Mouse (Mus musculus) forebrain, embryonic 11.5 days (tissue): Measurements from ENCODE around the gene Mmp24. TPM values are rescaled to one million over a fixed set of nuclear protein-coding genes. Genes with fewer than 3 reads are reported as not detected.
"Not testable (repeated sequence)": the region's sequence is repeated elsewhere in the genome, so short reads cannot be mapped to it uniquely, and the experiment has no call there.

Experiments used
- ATAC-seq: fragments of 200-750 bp; cut with Nextera tagmentation; replicated peaks from 2 replicates; pipeline ENCODE4 v1.8.0; 2017; ENCODE audit warnings: moderate TSS enrichment; ENCODE audit not compliant: low FRiP score
- DNase-seq: peaks from one replicate; pipeline ENCODE4 v3.0.0-alpha.2; 2017; ENCODE audit warnings: low spot score
- H3K27ac ChIP-seq: fragments of 300-500 bp; sonication (generic); 2 replicates; pipeline ENCODE4 v1.5.1; 2014; ENCODE audit warnings: low read depth, low read length
- H3K27me3 ChIP-seq: fragments of 300-500 bp; sonication (generic); 2 replicates; pipeline ENCODE4 v1.6.1; 2014; ENCODE audit warnings: mild to moderate bottlenecking, low read length, mixed read lengths; ENCODE audit not compliant: control insufficient read depth, insufficient read depth
- H3K36me3 ChIP-seq: fragments of 300-500 bp; sonication (generic); 2 replicates; pipeline ENCODE4 v1.6.1; 2014; ENCODE audit warnings: mild to moderate bottlenecking, low read length, moderate library complexity, mixed read lengths; ENCODE audit not compliant: control insufficient read depth, insufficient read depth
- H3K4me1 ChIP-seq: fragments of 300-500 bp; sonication (generic); replicated peaks from 2 replicates; pipeline ENCODE4 v1.6.1; 2014; ENCODE audit warnings: low read length, mixed read lengths; ENCODE audit not compliant: control insufficient read depth, insufficient read depth
- H3K4me2 ChIP-seq: fragments of 300-500 bp; sonication (generic); 2 replicates; pipeline ENCODE4 v1.6.1; 2014; ENCODE audit warnings: low read depth, mild to moderate bottlenecking, low read length, moderate library complexity, mixed read lengths; ENCODE audit not compliant: severe bottlenecking
- H3K4me3 ChIP-seq: fragments of 300-500 bp; sonication (generic); 2 replicates; pipeline ENCODE4 v1.5.1; 2014; ENCODE audit warnings: low read depth, low read length
- H3K9ac ChIP-seq: fragments of 300-500 bp; sonication (generic); 2 replicates; pipeline ENCODE4 v1.6.1; 2014; ENCODE audit warnings: low read length
- H3K9me3 ChIP-seq: fragments of 300-500 bp; sonication (generic); 2 replicates; pipeline ENCODE4 v1.6.1; 2016; ENCODE audit warnings: low read length, mixed read lengths; ENCODE audit not compliant: control insufficient read depth
- WGBS: fragments of 180-500 bp; shearing (Covaris S2); extraction: QIAGEN DNeasy Blood & Tissue Kit; methylation state at CpG from one replicate; pipeline ENCODE4 v1.1.7; 2014; 5-methylcytosine and 5-hydroxymethylcytosine counted together
- polyA plus RNA-seq: library from polyadenylated mRNA; unstranded; fragments of >200 nt; fragmentation: Nextera tagmentation; extraction: Ambion mirVana; gene quantifications from 2 replicates; pipeline ENCODE4 v1.2.1, GENCODE M21; 2014

Gene Mmp24
- polyA plus RNA-seq, 1 experiment from 2014 or later = 1.0 TPM

GRCm38 (mm10) chr2:155825904-155826629 is 50.9 kb downstream of the Mmp24 start:
- Histone ChIP-seq H3K9ac (peak overlapping the region; percentile 83), H3K4me2 (peak overlapping the region; percentile 92), H3K4me1 (peaks cover 8% of the 10 kb centered on the region), H3K36me3 (peaks cover 4% of the 10 kb centered on the region; the same call in 1 of the 2 replicates), H3K4me3 (peak overlapping the region; percentile 91), H3K9me3 (no peaks in the 10 kb centered on the region), H3K27me3 (no peaks in the 10 kb centered on the region), H3K27ac (no peak overlapping the region)
- DNase-seq (no peak), ATAC-seq (no peak; the same call in 1 of the 2 replicates)
- WGBS = 4% methylated on average over 52 of the region's 52 CpGs

- ATAC-seq (peak; percentile 92), DNase-seq (peak; percentile 94)
- Histone ChIP-seq H3K4me1 (peaks cover 8% of the 10 kb centered on the region), H3K9ac (peak within 1 kb of the TSS; percentile 83), H3K4me2 (peak within 1 kb of the TSS; percentile 92), H3K27me3 (no peaks in the 10 kb centered on the region), H3K27ac (no peak within 1 kb of the TSS), H3K9me3 (no peaks in the 10 kb centered on the region), H3K4me3 (peak within 1 kb of the TSS; percentile 91), H3K36me3 (no peaks in the 10 kb centered on the region)
- WGBS = 3% methylated on average over 27 of the region's 27 CpGs
Measured at GRCm38 (mm10) chr2:155826630-155827424, 51.7 kb downstream of the Mmp24 start, which contains the start of gene Eif6. Gene Eif6, minus strand, starts transcription at chr2:155826925.

- DNase-seq (no peak), ATAC-seq (no peak)
- H3K4me2 ChIP-seq = no peak overlapping the region
- WGBS = 92% methylated on average over 8 of the region's 8 CpGs
- no peaks in the 10 kb centered on the region for H3K27me3 ChIP-seq
- H3K9ac ChIP-seq = no peak overlapping the region
- no peak overlapping the region for H3K27ac ChIP-seq
- no peaks in the 10 kb centered on the region for H3K36me3 ChIP-seq
- H3K4me1 ChIP-seq = peaks cover 5% of the 10 kb centered on the region
- no peak overlapping the region for H3K4me3 ChIP-seq
- no peaks in the 10 kb centered on the region for H3K9me3 ChIP-seq
Measured at GRCm38 (mm10) chr2:155830841-155831240, 55.7 kb downstream of the Mmp24 start.

- H3K4me1 ChIP-seq = peaks cover 3% of the 10 kb centered on the region
- H3K9ac ChIP-seq = no peak overlapping the region
- no peak overlapping the region for H3K4me3 ChIP-seq
- DNase-seq (no peak), ATAC-seq (no peak)
- WGBS = 57% methylated on average over 9 of the region's 9 CpGs
- no peaks in the 10 kb centered on the region for H3K9me3 ChIP-seq
- no peak overlapping the region for H3K4me2 ChIP-seq
- H3K27ac ChIP-seq = no peak overlapping the region
- H3K27me3 ChIP-seq = no peaks in the 10 kb centered on the region
- no peaks in the 10 kb centered on the region for H3K36me3 ChIP-seq
Measured at GRCm38 (mm10) chr2:155831302-155831701, 56.2 kb downstream of the Mmp24 start.

GRCm38 (mm10) chr2:155832087-155832486 is 56.9 kb downstream of the Mmp24 start:
- not testable (repeated sequence) for H3K9ac ChIP-seq, DNase-seq, H3K4me3 ChIP-seq, H3K27ac ChIP-seq, H3K4me1 ChIP-seq, H3K9me3 ChIP-seq, H3K27me3 ChIP-seq, H3K36me3 ChIP-seq, ATAC-seq, H3K4me2 ChIP-seq
- 75% methylated on average over 1 of the region's 1 CpGs for whole genome bisulfite sequencing

- H3K4me3 ChIP-seq = no peak within 1 kb of the TSS
- H3K4me1 ChIP-seq = no peaks in the 10 kb centered on the region
- H3K36me3 ChIP-seq = no peaks in the 10 kb centered on the region
- H3K4me2 ChIP-seq = no peak within 1 kb of the TSS
- no peaks in the 10 kb centered on the region for H3K9me3 ChIP-seq
- DNase-seq (no peak), ATAC-seq (no peak)
- H3K27me3 ChIP-seq = no peaks in the 10 kb centered on the region
- H3K27ac ChIP-seq = no peak within 1 kb of the TSS
- WGBS = 67% methylated on average over 9 of the region's 9 CpGs
- no peak within 1 kb of the TSS for H3K9ac ChIP-seq
Measured at GRCm38 (mm10) chr2:155834732-155835131, 59.6 kb downstream of the Mmp24 start, which contains the start of gene Fam83c. Gene Fam83c, minus strand, starts transcription at chr2:155834854.

GRCm38 (mm10) chr2:155837961-155838360 is 62.8 kb downstream of the Mmp24 start:
- Histone ChIP-seq H3K9ac (no peak overlapping the region), H3K36me3 (no peaks in the 10 kb centered on the region), H3K4me2 (no peak overlapping the region), H3K27ac (no peak overlapping the region), H3K4me3 (no peak overlapping the region), H3K9me3 (no peaks in the 10 kb centered on the region), H3K4me1 (no peaks in the 10 kb centered on the region), H3K27me3 (no peaks in the 10 kb centered on the region)
- ATAC-seq (no peak), DNase-seq (no peak)
- WGBS = 71% methylated on average over 3 of the region's 3 CpGs

GRCm38 (mm10) chr2:155838961-155839360 is 63.8 kb downstream of the Mmp24 start:
- ATAC-seq (no peak), DNase-seq (no peak)
- Histone ChIP-seq H3K36me3 (no peaks in the 10 kb centered on the region), H3K4me1 (no peaks in the 10 kb centered on the region), H3K9me3 (no peaks in the 10 kb centered on the region), H3K4me3 (no peak overlapping the region), H3K4me2 (no peak overlapping the region), H3K27ac (no peak overlapping the region), H3K27me3 (no peaks in the 10 kb centered on the region), H3K9ac (no peak overlapping the region)
- WGBS = 85% methylated on average over 4 of the region's 4 CpGs
